ENCODE assay signal across 1 mouse cellular context in genomic region chr2:30066046-30066901, GRCm38 (mm10).
TF ChIP-seq lines count a peak whose summit lies in the region.

No protein-coding gene starts in this region.

TF ChIP-seq in MEL, 35 proteins besides CTCF, POLR2A, EP300 and RAD21 (continued from another document):
- TF ChIP-seq NELFE (IDR thresholded peaks at IDR 0.05; ENCODE audit: low read depth, low read length) (0 out of 2 replicates have a peak, but pooled peaks have one; percentile 54), MAX (IDR thresholded peaks at IDR 0.05; ENCODE audit: low read length) (peak; percentile 74), POLR2AphosphoS2 (IDR thresholded peaks at IDR 0.05; ENCODE audit: low read length) (no peak), GABPA (IDR thresholded peaks at IDR 0.05; ENCODE audit: low read depth, low read length) (no peak), POLR2AphosphoS5 (IDR thresholded peaks at IDR 0.05; ENCODE audit: borderline replicate concordance, low read depth, low read length) (no peak), SIN3A (IDR thresholded peaks at IDR 0.05; ENCODE audit: low read length) (peak; percentile 74; the same call in 1 of the 2 replicates), CHD1 (IDR thresholded peaks at IDR 0.05; ENCODE audit: low read depth, low read length) (no peak), RCOR1 (IDR thresholded peaks at IDR 0.05; ENCODE audit: low read depth, low read length) (no peak), MAFK (IDR thresholded peaks at IDR 0.05; ENCODE audit: borderline replicate concordance, low read depth, low read length) (no peak), MYB (IDR thresholded peaks at IDR 0.05; ENCODE audit: low read depth, low read length) (no peak), TCF12 (IDR thresholded peaks at IDR 0.05; ENCODE audit: low read depth, low read length) (no peak; the same call in 1 of the 2 replicates), USF2 (IDR thresholded peaks at IDR 0.05; ENCODE audit: borderline replicate concordance in 1 of 2, insufficient read depth in 1 of 2, low read depth in 1 of 2, low read length in 2 of 2) (peak in 1 of 2 experiments; percentile 52; a peak in 1 of 4 replicates), USF1 (IDR thresholded peaks at IDR 0.05; ENCODE audit: low read depth, low read length) (peak; percentile 94), HCFC1 (IDR thresholded peaks at IDR 0.05; ENCODE audit: low read depth, low read length) (peak; percentile 65; the same call in 1 of the 2 replicates), GATA1 (IDR thresholded peaks at IDR 0.05; ENCODE audit: low read depth, low read length) (no peak), CHD2 (IDR thresholded peaks at IDR 0.05; ENCODE audit: low read length) (no peak), ZKSCAN1 (IDR thresholded peaks at IDR 0.05; ENCODE audit: low read depth, low read length) (no peak), MAZ (IDR thresholded peaks at IDR 0.05; ENCODE audit: low read depth, low read length) (peak; percentile 52; the same call in 1 of the 2 replicates), E2F4 (IDR thresholded peaks at IDR 0.05; ENCODE audit: borderline replicate concordance, low read depth, low read length) (peak; percentile 46; the same call in 1 of the 2 replicates), KAT2A (conservative IDR thresholded peaks at IDR 0.05; ENCODE audit: low read depth, low read length) (no peak), ZMIZ1 (IDR thresholded peaks at IDR 0.05; ENCODE audit: low read depth, low read length) (peak; percentile 8; the same call in 1 of the 2 replicates), ZC3H11A (IDR thresholded peaks at IDR 0.05; ENCODE audit: low read depth, low read length) (no peak), JUND (IDR thresholded peaks at IDR 0.05; ENCODE audit: low read depth, low read length) (no peak), MYC (IDR thresholded peaks at IDR 0.05; ENCODE audit: low read depth, low read length) (no peak)
